Mouse (Mus musculus) intestine, postnatal 0 days (tissue): ENCODE measurements around the gene Man2a1. TPM values are rescaled to one million over a fixed set of nuclear protein-coding genes. Genes with fewer than 3 reads are reported as not detected.
"Not testable (repeated sequence)": the region's sequence is repeated elsewhere in the genome, so short reads cannot be mapped to it uniquely, and the experiment has no call there.

Experiments used
- ATAC-seq: fragments of 200-750 bp; cut with Nextera tagmentation; 2 replicates; pipeline ENCODE4 v1.8.0; 2017; ENCODE audit warnings: mild to moderate bottlenecking, moderate TSS enrichment, moderate library complexity
- H3K27ac ChIP-seq: fragments of 300-500 bp; sonication (generic); 2 replicates; pipeline ENCODE4 v1.5.1; 2014; ENCODE audit warnings: mild to moderate bottlenecking, low read depth, low read length, moderate library complexity
- H3K27me3 ChIP-seq: fragments of 300-500 bp; sonication (generic); replicated peaks from 2 replicates; pipeline ENCODE4 v1.6.1; 2014; ENCODE audit warnings: low read length, mixed read lengths; ENCODE audit not compliant: control insufficient read depth, insufficient read depth
- H3K36me3 ChIP-seq: fragments of 300-500 bp; sonication (generic); 2 replicates; pipeline ENCODE4 v1.6.1; 2014; ENCODE audit warnings: mild to moderate bottlenecking, moderate library complexity; ENCODE audit not compliant: control insufficient read depth, insufficient read depth
- H3K4me1 ChIP-seq: fragments of 300-500 bp; sonication (generic); replicated peaks from 2 replicates; pipeline ENCODE4 v1.6.1; 2014; ENCODE audit warnings: antibody characterized with exemption, low read length, mixed read lengths; ENCODE audit not compliant: control insufficient read depth, insufficient read depth
- H3K4me2 ChIP-seq: fragments of 300-500 bp; sonication (generic); replicated peaks from 2 replicates; pipeline ENCODE4 v1.6.1; 2014; ENCODE audit warnings: low read depth, mild to moderate bottlenecking, moderate library complexity
- H3K4me3 ChIP-seq: fragments of 300-500 bp; sonication (generic); 2 replicates; pipeline ENCODE4 v1.5.1; 2014; ENCODE audit warnings: low read depth, low read length
- H3K9ac ChIP-seq: fragments of 300-500 bp; sonication (generic); 2 replicates; pipeline ENCODE4 v1.6.1; 2014; ENCODE audit warnings: mild to moderate bottlenecking, low read depth, low read length
- H3K9me3 ChIP-seq: fragments of 300-500 bp; sonication (generic); 2 replicates; pipeline ENCODE4 v1.6.1; 2016; ENCODE audit warnings: mixed run types; ENCODE audit not compliant: control insufficient read depth
- CTCF ChIP-seq: sonication (generic); IDR thresholded peaks from 2 replicates; pipeline ENCODE4 v1.5.1; 2016; ENCODE audit warnings: low read depth, mild to moderate bottlenecking, control low read depth, antibody characterized with exemption, moderate library complexity
- WGBS: fragments of 180-500 bp; shearing (Covaris S2); extraction: QIAGEN DNeasy Blood & Tissue Kit; methylation state at CpG from one replicate; pipeline ENCODE4 v1.1.7; 2014; 5-methylcytosine and 5-hydroxymethylcytosine counted together
- polyA plus RNA-seq: library from polyadenylated mRNA; unstranded; fragments of >200 nt; fragmentation: Nextera tagmentation; extraction: Ambion mirVana; gene quantifications from 2 replicates; pipeline ENCODE4 v1.2.1, GENCODE M21; 2015

Man2a1 gene
- polyA plus RNA-seq, 1 experiment from 2014 or later, result 7.2 TPM

- Histone ChIP-seq H3K27me3 (no peaks in the 10 kb centered on the region), H3K27ac (no peak overlapping the region), H3K9ac (no peak overlapping the region), H3K4me1 (no peaks in the 10 kb centered on the region), H3K4me2 (no peak overlapping the region), H3K4me3 (no peak overlapping the region), H3K36me3 (peaks cover 19% of the 10 kb centered on the region), H3K9me3 (no peaks in the 10 kb centered on the region)
- ATAC-seq, result no peak
- 80% methylated on average over 5 of the region's 5 CpGs for WGBS
- TF ChIP-seq CTCF, result no peak
Measured at GRCm38 (mm10) chr17:64751249-64751648, 150.7 kb downstream of the Man2a1 start.

- no peaks in the 10 kb centered on the region for H3K27me3 ChIP-seq
- no peak overlapping the region for H3K27ac ChIP-seq
- TF ChIP-seq CTCF, result no peak
- peaks cover 15% of the 10 kb centered on the region for H3K36me3 ChIP-seq
- no peaks in the 10 kb centered on the region for H3K4me1 ChIP-seq
- H3K9ac ChIP-seq, result no peak overlapping the region
- 69% methylated on average over 13 of the region's 13 CpGs for WGBS
- H3K9me3 ChIP-seq, result no peaks in the 10 kb centered on the region
- H3K4me3 ChIP-seq, result no peak overlapping the region
- H3K4me2 ChIP-seq, result no peak overlapping the region
- ATAC-seq, result no peak
Measured at GRCm38 (mm10) chr17:64752126-64753019, 151.8 kb downstream of the Man2a1 start.

- Histone ChIP-seq H3K9ac (no peak overlapping the region), H3K4me1 (no peaks in the 10 kb centered on the region), H3K36me3 (peaks cover 15% of the 10 kb centered on the region), H3K9me3 (no peaks in the 10 kb centered on the region), H3K27me3 (no peaks in the 10 kb centered on the region), H3K4me3 (no peak overlapping the region), H3K27ac (no peak overlapping the region), H3K4me2 (no peak overlapping the region)
- no peak for ATAC-seq
- no peak for TF ChIP-seq CTCF
- WGBS, result 82% methylated on average over 6 of the region's 6 CpGs
Measured at GRCm38 (mm10) chr17:64753507-64753906, 153.0 kb downstream of the Man2a1 start.

- no peak overlapping the region for H3K4me2 ChIP-seq
- TF ChIP-seq CTCF, result no peak
- H3K9me3 ChIP-seq, result no peaks in the 10 kb centered on the region
- no peak overlapping the region for H3K4me3 ChIP-seq
- 67% methylated on average over 9 of the region's 9 CpGs for WGBS
- no peaks in the 10 kb centered on the region for H3K4me1 ChIP-seq
- H3K27ac ChIP-seq, result no peak overlapping the region; the same call in 1 of the 2 replicates
- no peaks in the 10 kb centered on the region for H3K27me3 ChIP-seq
- H3K9ac ChIP-seq, result no peak overlapping the region
- H3K36me3 ChIP-seq, result peaks cover 15% of the 10 kb centered on the region
- ATAC-seq, result no peak
Measured at GRCm38 (mm10) chr17:64754142-64754863, 153.8 kb downstream of the Man2a1 start.

GRCm38 (mm10) chr17:64755191-64755590 lies 154.7 kb downstream of the Man2a1 start:
- no peaks in the 10 kb centered on the region for H3K27me3 ChIP-seq
- ATAC-seq, result no peak
- TF ChIP-seq CTCF, result no peak
- H3K27ac ChIP-seq, result no peak overlapping the region
- no peak overlapping the region for H3K4me3 ChIP-seq
- H3K9me3 ChIP-seq, result no peaks in the 10 kb centered on the region
- H3K9ac ChIP-seq, result no peak overlapping the region
- H3K36me3 ChIP-seq, result peaks cover 10% of the 10 kb centered on the region
- 76% methylated on average over 5 of the region's 5 CpGs for WGBS
- no peaks in the 10 kb centered on the region for H3K4me1 ChIP-seq
- H3K4me2 ChIP-seq, result no peak overlapping the region

- 66% methylated on average over 4 of the region's 4 CpGs for WGBS
Measured at GRCm38 (mm10) chr17:64762651-64763050, 162.1 kb downstream of the Man2a1 start.

More at GRCm38 (mm10) chr17:64762651-64763050, 162.1 kb downstream of the Man2a1 start:
- H3K9me3 ChIP-seq, H3K36me3 ChIP-seq, ATAC-seq, H3K4me1 ChIP-seq, H3K4me3 ChIP-seq, H3K4me2 ChIP-seq, H3K27me3 ChIP-seq, H3K27ac ChIP-seq, H3K9ac ChIP-seq: not testable (repeated sequence)
